ENCODE assay signal across 7 mouse cellular contexts in genomic region chr17:33930280-33931158, GRCm38 (mm10). TPM values are rescaled to one million over a fixed set of nuclear protein-coding genes. Genes with fewer than 3 reads are reported as not detected.
DNase-seq lines count a peak whose midpoint lies in the region; ATAC-seq and TF ChIP-seq lines count a peak whose summit lies in the region.

No protein-coding gene starts in this region.

- peak overlapping the region; percentile 98 for H3K4me2 ChIP-seq in embryonic facial prominence, embryonic 15.5 days (replicated peaks)

- no peaks in the 10 kb centered on the region for H3K9me3 ChIP-seq in E14TG2a.4 (ENCODE audit: low read length)
- H3K9me3 ChIP-seq in embryonic facial prominence, embryonic 15.5 days (replicated peaks) = no peaks in the 10 kb centered on the region

- H3K27me3 ChIP-seq in E14TG2a.4 (ENCODE audit: insufficient read depth, low read length) = no peaks in the 10 kb centered on the region
- no peaks in the 10 kb centered on the region for H3K27me3 ChIP-seq in embryonic facial prominence, embryonic 15.5 days

- under 1% methylated on average over 45 of the region's 45 CpGs for WGBS in embryonic facial prominence, embryonic 15.5 days

- H3K9ac ChIP-seq in embryonic facial prominence, embryonic 15.5 days = peak overlapping the region; percentile 67

- peak overlapping the region; percentile 96 for H3K27ac ChIP-seq in embryonic facial prominence, embryonic 15.5 days (replicated peaks)
- peak overlapping the region; percentile 96 for H3K27ac ChIP-seq in layer of hippocampus, adult 2 months

- DNase-seq in adrenal gland, adult 2 months = peak; percentile 84
- DNase-seq in heart, postnatal 36 days = peak; percentile 54 to 63
- DNase-seq in layer of hippocampus, adult 2 months (ENCODE audit: low spot score in 2 of 2) = peak; percentile 69 to 74
- DNase-seq in lung, postnatal 14 days = peak; percentile 60
- peak; percentile 78 to 79 for DNase-seq in right cerebral cortex, postnatal 10 days (ENCODE audit: low spot score in 2 of 2)

- peaks cover 71% of the 10 kb centered on the region for H3K4me1 ChIP-seq in E14TG2a.4 (replicated peaks; ENCODE audit: low read depth, low read length)
- H3K4me1 ChIP-seq in embryonic facial prominence, embryonic 15.5 days = peaks cover 30% of the 10 kb centered on the region

- H3K4me3 ChIP-seq in E14TG2a.4 (replicated peaks; ENCODE audit: low read length) = peak overlapping the region; percentile 97
- H3K4me3 ChIP-seq in embryonic facial prominence, embryonic 15.5 days (replicated peaks) = peak overlapping the region; percentile 78
- peak overlapping the region; percentile 77 for H3K4me3 ChIP-seq in layer of hippocampus, adult 2 months

- TF ChIP-seq CTCF in E14TG2a.4 (conservative IDR thresholded peaks at IDR 0.05; ENCODE audit: low read length) = no peak
- TF ChIP-seq CTCF in layer of hippocampus, adult 2 months (conservative IDR thresholded peaks at IDR 0.05) = no peak

- H3K36me3 ChIP-seq in E14TG2a.4 (ENCODE audit: insufficient read depth, low read length) = peaks cover 69% of the 10 kb centered on the region
- peaks cover 39% of the 10 kb centered on the region for H3K36me3 ChIP-seq in embryonic facial prominence, embryonic 15.5 days

- intact Hi-C loops in heart, postnatal 36 days (cut with DNase I) = no loop called here

- peak; percentile 4; the same call in 1 of the 2 replicates for ATAC-seq in embryonic facial prominence, embryonic 15.5 days (ENCODE audit: insufficient number of reproducible peaks, low FRiP score, low TSS enrichment, low read depth)

RNA-seq across cellular contexts. Expression of gene Rgl2, which starts 1.2 kb away (rescaled TPM):
- 10 to 100 TPM; 44.2 to 44.4 TPM for total RNA-seq in adrenal gland, adult 2 months (2021)
- polyA plus RNA-seq in adrenal gland, adult 2 months (2012; rRNA removed) = 237 and 298 TPM in 2 replicates
- 57.1 and 64.4 TPM in 2 replicates for polyA plus RNA-seq in embryonic facial prominence, embryonic 15.5 days (2015; fragmentation: Nextera tagmentation; extraction: Ambion mirVana)
- total RNA-seq in heart, postnatal 36 days (2021) = 10 to 100 TPM; 38.7 TPM
- 10 to 100 TPM; 68.9 to 76.4 TPM for total RNA-seq in layer of hippocampus, adult 2 months (2021)

RNA-seq across cellular contexts. Expression of gene Pfdn6, which starts 9.6 kb away (rescaled TPM):
- total RNA-seq in adrenal gland, adult 2 months (2021) = 100 to 1,000 TPM in 1 of 2 experiments, 10 to 100 TPM in 1; 69.7 to 100 TPM
- 5.0 and 6.8 TPM in 2 replicates for polyA plus RNA-seq in adrenal gland, adult 2 months (2012; rRNA removed)
- polyA plus RNA-seq in embryonic facial prominence, embryonic 15.5 days (2015; fragmentation: Nextera tagmentation; extraction: Ambion mirVana) = 145 and 163 TPM in 2 replicates
- 10 to 100 TPM; 77.0 to 84.7 TPM for total RNA-seq in heart, postnatal 36 days (2021)
- total RNA-seq in layer of hippocampus, adult 2 months (2021) = 10 to 100 TPM; 86.5 to 97.4 TPM

RNA-seq across cellular contexts. Expression of gene Wdr46, which starts 9.9 kb away (rescaled TPM):
- 10 to 100 TPM; 35.4 to 38.4 TPM for total RNA-seq in adrenal gland, adult 2 months (2021)
- polyA plus RNA-seq in adrenal gland, adult 2 months (2012; rRNA removed) = 18.9 and 25.6 TPM in 2 replicates
- polyA plus RNA-seq in embryonic facial prominence, embryonic 15.5 days (2015; fragmentation: Nextera tagmentation; extraction: Ambion mirVana) = 36.2 and 36.5 TPM in 2 replicates
- total RNA-seq in heart, postnatal 36 days (2021) = 10 to 100 TPM; 10.1 to 11.5 TPM
- total RNA-seq in layer of hippocampus, adult 2 months (2021) = 10 to 100 TPM; 14.5 to 18.9 TPM

RNA-seq across cellular contexts. Expression of gene Zbtb22, which starts 14.8 kb away (rescaled TPM):
- 10 to 100 TPM; 26.1 to 38.3 TPM for total RNA-seq in adrenal gland, adult 2 months (2021)
- polyA plus RNA-seq in adrenal gland, adult 2 months (2012; rRNA removed) = 52.1 and 57.1 TPM in 2 replicates
- 15.8 and 17.8 TPM in 2 replicates for polyA plus RNA-seq in embryonic facial prominence, embryonic 15.5 days (2015; fragmentation: Nextera tagmentation; extraction: Ambion mirVana)
- 10 to 100 TPM; 20.1 to 20.6 TPM for total RNA-seq in heart, postnatal 36 days (2021)
- 10 to 100 TPM; 31.4 to 31.8 TPM for total RNA-seq in layer of hippocampus, adult 2 months (2021)

RNA-seq across cellular contexts. Expression of gene Tapbp, which starts 14.8 kb away (rescaled TPM):
- 100 to 1,000 TPM; 151 to 171 TPM for total RNA-seq in adrenal gland, adult 2 months (2021)
- 244 and 245 TPM in 2 replicates for polyA plus RNA-seq in adrenal gland, adult 2 months (2012; rRNA removed)
- polyA plus RNA-seq in embryonic facial prominence, embryonic 15.5 days (2015; fragmentation: Nextera tagmentation; extraction: Ambion mirVana) = 40.2 and 49.3 TPM in 2 replicates
- total RNA-seq in heart, postnatal 36 days (2021) = 100 to 1,000 TPM; 103 to 112 TPM
- total RNA-seq in layer of hippocampus, adult 2 months (2021) = 10 to 100 TPM; 30.2 to 40.1 TPM

Comparison
In these comparisons a context has a peak if more than half of its experiments do, and no peak if none do; other contexts are left out.
1. Peak in every context shown above with its lines: DNase-seq, ATAC-seq, H3K4me3 ChIP-seq and H3K27ac ChIP-seq.